Mouse (Mus musculus) T-cell, adult 66 days (primary cell): ENCODE measurements around the gene Sgms2. TPM values are rescaled to one million over a fixed set of nuclear protein-coding genes. Genes with fewer than 3 reads are reported as not detected.

ENCODE experiments used
- total RNA-seq, 2 experiments: library from RNA; stranded (reverse); gene quantifications; 3 replicates in 1 of 2; 4 replicates in 1 of 2; pipeline ENCODE4 v1.2.4; 2023

Gene Sgms2
- under 1 TPM in 1 of 2 experiments, not detected in 1; 0.15 TPM for total RNA-seq

GRCm38 (mm10) chr3:131491361-131491925 is at the start of gene Sgms2:
Gene Sgms2, minus strand, starts transcription at chr3:131491411.

GRCm38 (mm10) chr3:131302452-131303319 is 188.5 kb downstream of the Sgms2 start, which contains the start of gene Cyp2u1:
Gene Cyp2u1, minus strand, starts transcription at chr3:131303227.

GRCm38 (mm10) chr3:131271559-131272373 is 219.4 kb downstream of the Sgms2 start, which contains the start of gene Hadh:
Gene Hadh, minus strand, starts transcription at chr3:131272101.

Other genes starting within 250 kb of the Sgms2 start
- 10 to 100 TPM; 26.6 to 26.9 TPM for gene Hadh, start 219.3 kb downstream of the Sgms2 start, total RNA-seq
- gene Cyp2u1, start 188.2 kb downstream of the Sgms2 start, total RNA-seq: 1 to 10 TPM; 1.0 to 2.3 TPM
- gene Papss1, start 73.4 kb upstream of the Sgms2 start, total RNA-seq: 10 to 100 TPM; 19.1 to 21.8 TPM